Mouse (Mus musculus): Measurements from ENCODE around the gene Olfr120. TPM values are rescaled to one million over a fixed set of nuclear protein-coding genes. Genes with fewer than 3 reads are reported as not detected.

Gene Olfr120
- not detected for polyA plus RNA-seq (2015; fragmentation: Illumina TruSeq; extraction: RNeasy Lipid Tissue Mini Kit (QIAGEN cat#74804); ENCODE audit: insufficient read depth, low read depth, low replicate concordance)

DNA sequence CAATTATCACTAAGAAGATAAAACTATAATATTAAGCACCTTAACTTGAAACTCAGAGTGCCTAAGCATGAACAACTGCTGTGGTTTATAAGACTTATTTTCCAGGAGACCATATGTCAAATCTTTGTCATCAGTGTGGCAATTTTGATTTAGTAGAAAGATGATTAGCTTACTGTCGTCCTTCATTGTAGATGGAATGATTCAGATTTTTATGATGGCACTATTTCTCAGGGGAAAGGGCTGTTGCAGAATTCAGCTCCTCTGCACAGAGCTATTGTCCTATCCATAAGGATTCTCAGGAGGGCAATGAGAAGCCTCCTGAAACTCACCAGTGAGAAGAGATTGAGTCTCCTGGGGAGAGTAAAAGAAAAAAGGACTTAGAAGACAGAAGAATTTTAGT, at the start of gene Olfr120:
Gene Olfr120, plus strand, starts transcription at position 301 of the 400 bp plus-strand sequence.

GRCm38 (mm10) chr17:37696264-37696663, 25.3 kb upstream of the Olfr120 start, which contains the start of gene Olfr119:
Olfr119 (plus strand) TSS chr17:37696564.

GRCm38 (mm10) chr17:37768307-37768706, 46.7 kb downstream of the Olfr120 start, which contains the start of gene Olfr122:
Olfr122 (plus strand) TSS chr17:37768607.

Other genes with a start within 250 kb of the Olfr120 start
- gene H2-M2, start 238.3 kb upstream of the Olfr120 start, polyA plus RNA-seq (2015; fragmentation: Illumina TruSeq; extraction: RNeasy Lipid Tissue Mini Kit (QIAGEN cat#74804); ENCODE audit: insufficient read depth, low read depth, low replicate concordance) = not detected
- not detected for gene Olfr110, start 229.3 kb upstream of the Olfr120 start, polyA plus RNA-seq (2015; fragmentation: Illumina TruSeq; extraction: RNeasy Lipid Tissue Mini Kit (QIAGEN cat#74804); ENCODE audit: insufficient read depth, low read depth, low replicate concordance)
- not detected for gene Olfr111, start 213.8 kb upstream of the Olfr120 start, polyA plus RNA-seq (2015; fragmentation: Illumina TruSeq; extraction: RNeasy Lipid Tissue Mini Kit (QIAGEN cat#74804); ENCODE audit: insufficient read depth, low read depth, low replicate concordance)
- gene Olfr112, start 152.4 kb upstream of the Olfr120 start, polyA plus RNA-seq (2015; fragmentation: Illumina TruSeq; extraction: RNeasy Lipid Tissue Mini Kit (QIAGEN cat#74804); ENCODE audit: insufficient read depth, low read depth, low replicate concordance) = not detected
- not detected for gene Olfr113, start 144.1 kb upstream of the Olfr120 start, polyA plus RNA-seq (2015; fragmentation: Illumina TruSeq; extraction: RNeasy Lipid Tissue Mini Kit (QIAGEN cat#74804); ENCODE audit: insufficient read depth, low read depth, low replicate concordance)
- gene Olfr114, start 129.1 kb upstream of the Olfr120 start, polyA plus RNA-seq (2015; fragmentation: Illumina TruSeq; extraction: RNeasy Lipid Tissue Mini Kit (QIAGEN cat#74804); ENCODE audit: insufficient read depth, low read depth, low replicate concordance) = not detected
- not detected for gene Olfr115, start 94.7 kb upstream of the Olfr120 start, polyA plus RNA-seq (2015; fragmentation: Illumina TruSeq; extraction: RNeasy Lipid Tissue Mini Kit (QIAGEN cat#74804); ENCODE audit: insufficient read depth, low read depth, low replicate concordance)
- gene Olfr116, start 94.6 kb upstream of the Olfr120 start, polyA plus RNA-seq (2015; fragmentation: Illumina TruSeq; extraction: RNeasy Lipid Tissue Mini Kit (QIAGEN cat#74804); ENCODE audit: insufficient read depth, low read depth, low replicate concordance) = not detected
- not detected for gene Olfr117, start 58.0 kb upstream of the Olfr120 start, polyA plus RNA-seq (2015; fragmentation: Illumina TruSeq; extraction: RNeasy Lipid Tissue Mini Kit (QIAGEN cat#74804); ENCODE audit: insufficient read depth, low read depth, low replicate concordance)
- not detected for gene Olfr118, start 54.8 kb upstream of the Olfr120 start, polyA plus RNA-seq (2015; fragmentation: Illumina TruSeq; extraction: RNeasy Lipid Tissue Mini Kit (QIAGEN cat#74804); ENCODE audit: insufficient read depth, low read depth, low replicate concordance)
- gene Olfr119, start 25.2 kb upstream of the Olfr120 start, polyA plus RNA-seq (2015; fragmentation: Illumina TruSeq; extraction: RNeasy Lipid Tissue Mini Kit (QIAGEN cat#74804); ENCODE audit: insufficient read depth, low read depth, low replicate concordance) = not detected
- gene Olfr121, start 27.0 kb downstream of the Olfr120 start, polyA plus RNA-seq (2015; fragmentation: Illumina TruSeq; extraction: RNeasy Lipid Tissue Mini Kit (QIAGEN cat#74804); ENCODE audit: insufficient read depth, low read depth, low replicate concordance) = not detected
- gene Olfr122, start 46.8 kb downstream of the Olfr120 start, polyA plus RNA-seq (2015; fragmentation: Illumina TruSeq; extraction: RNeasy Lipid Tissue Mini Kit (QIAGEN cat#74804); ENCODE audit: insufficient read depth, low read depth, low replicate concordance) = not detected
- gene Olfr123, start 71.7 kb downstream of the Olfr120 start, polyA plus RNA-seq (2015; fragmentation: Illumina TruSeq; extraction: RNeasy Lipid Tissue Mini Kit (QIAGEN cat#74804); ENCODE audit: insufficient read depth, low read depth, low replicate concordance) = not detected
- gene Olfr124, start 78.1 kb downstream of the Olfr120 start, polyA plus RNA-seq (2015; fragmentation: Illumina TruSeq; extraction: RNeasy Lipid Tissue Mini Kit (QIAGEN cat#74804); ENCODE audit: insufficient read depth, low read depth, low replicate concordance) = not detected
- not detected for gene Olfr125, start 111.1 kb downstream of the Olfr120 start, polyA plus RNA-seq (2015; fragmentation: Illumina TruSeq; extraction: RNeasy Lipid Tissue Mini Kit (QIAGEN cat#74804); ENCODE audit: insufficient read depth, low read depth, low replicate concordance)
- not detected for gene Olfr126, start 125.7 kb downstream of the Olfr120 start, polyA plus RNA-seq (2015; fragmentation: Illumina TruSeq; extraction: RNeasy Lipid Tissue Mini Kit (QIAGEN cat#74804); ENCODE audit: insufficient read depth, low read depth, low replicate concordance)
- gene Olfr127, start 178.6 kb downstream of the Olfr120 start, polyA plus RNA-seq (2015; fragmentation: Illumina TruSeq; extraction: RNeasy Lipid Tissue Mini Kit (QIAGEN cat#74804); ENCODE audit: insufficient read depth, low read depth, low replicate concordance) = not detected
- not detected for gene Olfr128, start 198.7 kb downstream of the Olfr120 start, polyA plus RNA-seq (2015; fragmentation: Illumina TruSeq; extraction: RNeasy Lipid Tissue Mini Kit (QIAGEN cat#74804); ENCODE audit: insufficient read depth, low read depth, low replicate concordance)
- gene Olfr761, start 231.3 kb downstream of the Olfr120 start, polyA plus RNA-seq (2015; fragmentation: Illumina TruSeq; extraction: RNeasy Lipid Tissue Mini Kit (QIAGEN cat#74804); ENCODE audit: insufficient read depth, low read depth, low replicate concordance) = not detected

Measured in pancreas, adult 10 weeks (tissue).